Mouse (Mus musculus): Measurements from ENCODE around the gene Gm7879. TPM values are rescaled to one million over a fixed set of nuclear protein-coding genes. Genes with fewer than 3 reads are reported as not detected.
"Not testable (repeated sequence)": the region's sequence is repeated elsewhere in the genome, so short reads cannot be mapped to it uniquely, and the experiment has no call there.

Gm7879 gene
- polyA plus RNA-seq (2014; fragmentation: Nextera tagmentation; extraction: Ambion mirVana) = 0.71 TPM in 1 of 2 replicates, not detected in the other

GRCm38 (mm10) chr5:43912844-43913243 is at the start of gene Gm7879:
TSS of gene Gm7879 (plus strand) at chr5:43913144.
- ATAC-seq (ENCODE audit: insufficient number of reproducible peaks, low FRiP score, low TSS enrichment, low read depth); H3K4me3 ChIP-seq (ENCODE audit: low read depth, low read length): not testable (repeated sequence)
- 96% methylated on average over 4 of the region's 4 CpGs for WGBS

DNA sequence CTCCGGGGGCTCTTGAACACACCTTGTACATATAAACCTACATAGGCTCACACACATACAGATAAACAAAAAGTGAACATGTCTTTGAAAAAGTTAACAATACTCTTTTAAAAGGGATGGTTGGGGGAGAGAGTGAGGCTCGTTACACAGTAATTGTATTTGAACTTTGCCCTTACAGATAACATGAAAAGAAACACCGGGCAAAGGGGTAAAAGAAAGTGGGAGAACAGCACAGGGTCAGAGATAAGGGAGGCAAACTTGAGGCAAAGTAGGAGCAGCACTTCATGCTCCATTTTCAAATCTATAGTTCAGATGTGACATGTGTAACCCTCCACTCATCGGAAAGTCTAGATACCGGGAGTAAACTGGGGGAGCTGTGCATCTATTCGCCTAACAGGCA is 49.3 kb upstream of the Gm7879 start:
- WGBS = 72% methylated on average over 6 of the region's 6 CpGs
- no peaks in the 10 kb centered on the region for H3K9me3 ChIP-seq (ENCODE audit: control insufficient read depth, low read length)

More at GRCm38 (mm10) chr5:43912844-43913243, at the start of gene Gm7879:
- not testable (repeated sequence) for H3K9me3 ChIP-seq (ENCODE audit: control insufficient read depth, low read length); H3K27me3 ChIP-seq (ENCODE audit: control insufficient read depth, insufficient read depth, low read length); DNase-seq (ENCODE audit: low spot score); H3K36me3 ChIP-seq (ENCODE audit: control insufficient read depth, insufficient read depth, low read length); H3K27ac ChIP-seq (replicated peaks; ENCODE audit: low read depth, low read length); H3K4me2 ChIP-seq (ENCODE audit: low read depth, severe bottlenecking); H3K4me1 ChIP-seq (ENCODE audit: control insufficient read depth, insufficient read depth, low read length); H3K9ac ChIP-seq (ENCODE audit: low read length)

GRCm38 (mm10) chr5:43865316-43865715 is 47.6 kb upstream of the Gm7879 start:
- DNase-seq (ENCODE audit: low spot score) (no peak), ATAC-seq (ENCODE audit: insufficient number of reproducible peaks, low FRiP score, low TSS enrichment, low read depth) (no peak)
- H3K27me3 ChIP-seq (ENCODE audit: control insufficient read depth, insufficient read depth, low read length) = no peaks in the 10 kb centered on the region
- H3K9me3 ChIP-seq (ENCODE audit: control insufficient read depth, low read length) = no peaks in the 10 kb centered on the region
- H3K4me2 ChIP-seq (ENCODE audit: low read depth, severe bottlenecking) = no peak overlapping the region
- H3K27ac ChIP-seq (replicated peaks; ENCODE audit: low read depth, low read length) = no peak overlapping the region
- 83% methylated on average over 2 of the region's 2 CpGs for WGBS
- H3K4me1 ChIP-seq (ENCODE audit: control insufficient read depth, insufficient read depth, low read length) = 0 out of 2 replicates have a peak, but pooled peaks cover 5% of the 10 kb centered on the region
- H3K36me3 ChIP-seq (ENCODE audit: control insufficient read depth, insufficient read depth, low read length) = no peaks in the 10 kb centered on the region
- H3K4me3 ChIP-seq (ENCODE audit: low read depth, low read length) = no peak overlapping the region
- H3K9ac ChIP-seq (ENCODE audit: low read length) = no peak overlapping the region

More for the DNA sequence above, 49.3 kb upstream of the Gm7879 start:
- no peak overlapping the region for H3K9ac ChIP-seq (ENCODE audit: low read length)
- no peaks in the 10 kb centered on the region for H3K36me3 ChIP-seq (ENCODE audit: control insufficient read depth, insufficient read depth, low read length)
- no peak for ATAC-seq (ENCODE audit: insufficient number of reproducible peaks, low FRiP score, low TSS enrichment, low read depth)
- no peak for DNase-seq (ENCODE audit: low spot score)
- H3K27me3 ChIP-seq (ENCODE audit: control insufficient read depth, insufficient read depth, low read length) = no peaks in the 10 kb centered on the region
- no peak overlapping the region for H3K4me3 ChIP-seq (ENCODE audit: low read depth, low read length)
- no peak overlapping the region for H3K4me2 ChIP-seq (ENCODE audit: low read depth, severe bottlenecking)
- H3K27ac ChIP-seq (replicated peaks; ENCODE audit: low read depth, low read length) = no peak overlapping the region
- 0 out of 2 replicates have a peak, but pooled peaks cover 2% of the 10 kb centered on the region for H3K4me1 ChIP-seq (ENCODE audit: control insufficient read depth, insufficient read depth, low read length)

DNA sequence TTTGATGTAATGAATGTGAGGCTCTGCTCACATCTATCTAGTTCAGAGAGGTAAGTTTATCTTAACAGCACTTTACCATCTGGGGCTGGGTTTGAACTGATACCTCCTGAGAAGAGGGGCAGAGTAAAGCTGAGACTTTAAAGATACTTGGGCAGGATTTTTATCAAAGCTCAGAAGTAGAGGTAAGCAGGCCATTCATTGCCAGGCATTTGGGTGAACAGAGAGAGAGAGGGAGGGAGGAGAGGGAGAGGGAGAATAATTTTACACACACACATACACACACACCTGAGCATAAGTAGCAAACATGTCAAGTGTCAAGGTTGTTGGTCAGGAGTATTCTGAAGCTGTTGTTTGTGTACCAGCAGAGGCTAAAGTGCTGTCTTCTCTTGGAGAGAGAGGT is 44.7 kb upstream of the Gm7879 start, which contains the start of gene Cd38:
Gene Cd38, plus strand, starts transcription at position 301 of the 400 bp plus-strand sequence.
- H3K9ac ChIP-seq (ENCODE audit: low read length) = peak within 1 kb of the TSS; percentile 76
- no peaks in the 10 kb centered on the region for H3K36me3 ChIP-seq (ENCODE audit: control insufficient read depth, insufficient read depth, low read length)
- peak within 1 kb of the TSS; percentile 41 for H3K4me3 ChIP-seq (ENCODE audit: low read depth, low read length)
- H3K27me3 ChIP-seq (ENCODE audit: control insufficient read depth, insufficient read depth, low read length) = no peaks in the 10 kb centered on the region
- ATAC-seq (ENCODE audit: insufficient number of reproducible peaks, low FRiP score, low TSS enrichment, low read depth) (0 out of 2 replicates have a peak, but pooled peaks have one; percentile 17), DNase-seq (ENCODE audit: low spot score) (no peak)
- H3K9me3 ChIP-seq (ENCODE audit: control insufficient read depth, low read length) = no peaks in the 10 kb centered on the region
- H3K4me2 ChIP-seq (ENCODE audit: low read depth, severe bottlenecking) = peak within 1 kb of the TSS; percentile 79
- peak within 1 kb of the TSS; percentile 56 for H3K27ac ChIP-seq (replicated peaks; ENCODE audit: low read depth, low read length)
- 0 out of 2 replicates have a peak, but pooled peaks cover 5% of the 10 kb centered on the region for H3K4me1 ChIP-seq (ENCODE audit: control insufficient read depth, insufficient read depth, low read length)

GRCm38 (mm10) chr5:43868711-43869600 is 44.0 kb upstream of the Gm7879 start:
- H3K27me3 ChIP-seq (ENCODE audit: control insufficient read depth, insufficient read depth, low read length) = no peaks in the 10 kb centered on the region
- peak; percentile 68 for DNase-seq (ENCODE audit: low spot score)
- 0 out of 2 replicates have a peak, but pooled peaks cover 5% of the 10 kb centered on the region for H3K4me1 ChIP-seq (ENCODE audit: control insufficient read depth, insufficient read depth, low read length)
- H3K27ac ChIP-seq (replicated peaks; ENCODE audit: low read depth, low read length) = peak overlapping the region; percentile 56
- H3K36me3 ChIP-seq (ENCODE audit: control insufficient read depth, insufficient read depth, low read length) = no peaks in the 10 kb centered on the region
- no peaks in the 10 kb centered on the region for H3K9me3 ChIP-seq (ENCODE audit: control insufficient read depth, low read length)
- 3% methylated on average over 28 of the region's 28 CpGs for WGBS
- peak overlapping the region; percentile 79 for H3K4me2 ChIP-seq (ENCODE audit: low read depth, severe bottlenecking)
- peak; percentile 48 for ATAC-seq (ENCODE audit: insufficient number of reproducible peaks, low FRiP score, low TSS enrichment, low read depth)
- H3K4me3 ChIP-seq (ENCODE audit: low read depth, low read length) = peak overlapping the region; percentile 41
- H3K9ac ChIP-seq (ENCODE audit: low read length) = peak overlapping the region; percentile 76

- Histone ChIP-seq H3K27ac (replicated peaks; ENCODE audit: low read depth, low read length) (no peak overlapping the region), H3K9me3 (ENCODE audit: control insufficient read depth, low read length) (no peaks in the 10 kb centered on the region), H3K4me3 (ENCODE audit: low read depth, low read length) (no peak overlapping the region), H3K27me3 (ENCODE audit: control insufficient read depth, insufficient read depth, low read length) (no peaks in the 10 kb centered on the region), H3K36me3 (ENCODE audit: control insufficient read depth, insufficient read depth, low read length) (no peaks in the 10 kb centered on the region), H3K4me1 (ENCODE audit: control insufficient read depth, insufficient read depth, low read length) (0 out of 2 replicates have a peak, but pooled peaks cover 5% of the 10 kb centered on the region), H3K9ac (ENCODE audit: low read length) (no peak overlapping the region), H3K4me2 (ENCODE audit: low read depth, severe bottlenecking) (no peak overlapping the region)
- DNase-seq (ENCODE audit: low spot score) = no peak
- 87% methylated on average over 1 of the region's 1 CpGs for WGBS
- no peak for ATAC-seq (ENCODE audit: insufficient number of reproducible peaks, low FRiP score, low TSS enrichment, low read depth)
Measured at GRCm38 (mm10) chr5:43871845-43872244, 41.1 kb upstream of the Gm7879 start.

DNA sequence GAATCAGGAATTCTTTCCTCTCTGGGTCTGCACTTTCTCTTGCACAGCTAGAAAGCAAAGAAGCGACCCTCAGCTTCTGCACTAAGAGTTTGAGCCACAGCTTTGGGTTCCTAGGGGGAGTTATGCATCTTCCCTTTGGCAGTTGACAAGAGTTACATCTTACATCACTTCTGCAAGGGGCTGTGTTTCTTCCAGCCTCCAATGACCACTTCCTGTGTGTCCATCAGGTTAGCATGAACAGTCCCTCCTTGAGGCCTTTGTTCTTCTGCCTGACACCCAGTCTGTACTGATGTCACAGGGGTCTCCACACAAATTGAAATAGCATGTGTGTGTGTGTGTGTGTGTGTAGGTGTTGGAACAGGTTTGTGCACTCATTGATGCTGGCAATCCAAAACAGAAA is 40.3 kb upstream of the Gm7879 start:
- Histone ChIP-seq H3K4me1 (ENCODE audit: control insufficient read depth, insufficient read depth, low read length) (0 out of 2 replicates have a peak, but pooled peaks cover 5% of the 10 kb centered on the region), H3K27ac (replicated peaks; ENCODE audit: low read depth, low read length) (no peak overlapping the region), H3K27me3 (ENCODE audit: control insufficient read depth, insufficient read depth, low read length) (no peaks in the 10 kb centered on the region), H3K36me3 (ENCODE audit: control insufficient read depth, insufficient read depth, low read length) (no peaks in the 10 kb centered on the region), H3K4me2 (ENCODE audit: low read depth, severe bottlenecking) (no peak overlapping the region), H3K4me3 (ENCODE audit: low read depth, low read length) (no peak overlapping the region), H3K9me3 (ENCODE audit: control insufficient read depth, low read length) (no peaks in the 10 kb centered on the region), H3K9ac (ENCODE audit: low read length) (no peak overlapping the region)
- DNase-seq (ENCODE audit: low spot score) = no peak
- ATAC-seq (ENCODE audit: insufficient number of reproducible peaks, low FRiP score, low TSS enrichment, low read depth) = no peak
- WGBS = 63% methylated on average over 1 of the region's 1 CpGs

DNA sequence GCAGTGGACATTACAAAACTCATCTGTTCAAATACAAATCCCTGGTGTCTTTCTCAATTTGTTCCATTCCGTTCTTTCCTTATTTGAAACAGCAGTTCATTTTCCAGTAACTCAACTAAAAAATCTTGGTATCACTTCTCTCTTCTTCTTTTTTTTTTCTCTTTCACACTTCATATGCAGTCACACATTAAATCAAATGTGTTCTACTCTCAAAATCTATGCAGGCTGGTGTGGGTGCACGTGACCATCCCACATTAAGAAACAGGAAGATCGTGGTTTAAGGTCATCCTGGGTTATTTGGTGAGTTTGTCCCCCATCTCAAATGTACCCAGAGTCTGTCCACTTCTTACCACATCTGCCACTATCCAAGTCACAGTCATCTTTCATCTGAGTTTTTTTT is 30.9 kb upstream of the Gm7879 start:
- ATAC-seq (ENCODE audit: insufficient number of reproducible peaks, low FRiP score, low TSS enrichment, low read depth) = no peak
- Histone ChIP-seq H3K4me3 (ENCODE audit: low read depth, low read length) (no peak overlapping the region), H3K27me3 (ENCODE audit: control insufficient read depth, insufficient read depth, low read length) (no peaks in the 10 kb centered on the region), H3K4me2 (ENCODE audit: low read depth, severe bottlenecking) (no peak overlapping the region), H3K9ac (ENCODE audit: low read length) (no peak overlapping the region), H3K36me3 (ENCODE audit: control insufficient read depth, insufficient read depth, low read length) (no peaks in the 10 kb centered on the region), H3K27ac (replicated peaks; ENCODE audit: low read depth, low read length) (no peak overlapping the region), H3K9me3 (ENCODE audit: control insufficient read depth, low read length) (no peaks in the 10 kb centered on the region), H3K4me1 (ENCODE audit: control insufficient read depth, insufficient read depth, low read length) (no peaks in the 10 kb centered on the region)
- DNase-seq (ENCODE audit: low spot score) = no peak
- 92% methylated on average over 3 of the region's 3 CpGs for WGBS

Data from limb, embryonic 11.5 days (tissue).